Mouse (Mus musculus) midbrain, embryonic 13.5 days (tissue): ENCODE measurements at regions not wholly inside any gene's neighbourhood (a gene's known extent, or its start where the extent isn't known, plus 50 kb on each side); places are given as distances from the start of the nearest gene placed in this dataset.

Source experiments
- ATAC-seq: fragments of 200-750 bp; cut with Nextera tagmentation; 2 replicates; pipeline ENCODE4 v1.8.0; 2017; ENCODE audit warnings: mild to moderate bottlenecking, moderate TSS enrichment, moderate library complexity
- H3K27ac ChIP-seq: fragments of 300-500 bp; sonication (generic); 2 replicates; pipeline ENCODE4 v1.5.1; 2015; ENCODE audit warnings: inconsistent platforms, mild to moderate bottlenecking, moderate library complexity
- H3K27me3 ChIP-seq: fragments of 300-500 bp; sonication (generic); 2 replicates; pipeline ENCODE4 v1.6.1; 2015; ENCODE audit warnings: mild to moderate bottlenecking, inconsistent platforms
- H3K36me3 ChIP-seq: fragments of 300-500 bp; sonication (generic); 2 replicates; pipeline ENCODE4 v1.6.1; 2015; ENCODE audit warnings: mild to moderate bottlenecking, inconsistent platforms
- H3K4me1 ChIP-seq: fragments of 300-500 bp; sonication (generic); replicated peaks from 2 replicates; pipeline ENCODE4 v1.6.1; 2015; ENCODE audit warnings: inconsistent platforms
- H3K4me2 ChIP-seq: fragments of 300-500 bp; sonication (generic); replicated peaks from 2 replicates; pipeline ENCODE4 v1.6.1; 2015; ENCODE audit warnings: moderate library complexity, mild to moderate bottlenecking, inconsistent platforms
- H3K4me3 ChIP-seq: fragments of 300-500 bp; sonication (generic); replicated peaks from 2 replicates; pipeline ENCODE4 v1.5.1; 2015; ENCODE audit warnings: mild to moderate bottlenecking, inconsistent platforms
- H3K9ac ChIP-seq: fragments of 300-500 bp; sonication (generic); replicated peaks from 2 replicates; pipeline ENCODE4 v1.6.1; 2015; ENCODE audit warnings: mild to moderate bottlenecking, inconsistent platforms
- H3K9me3 ChIP-seq: fragments of 300-500 bp; sonication (generic); 2 replicates; pipeline ENCODE4 v1.6.1; 2016; ENCODE audit warnings: mild to moderate bottlenecking, inconsistent platforms
- WGBS: fragments of 180-500 bp; shearing (Covaris S2); methylation state at CpG from one replicate; pipeline ENCODE4 v1.1.7; 2015; 5-methylcytosine and 5-hydroxymethylcytosine counted together

- 45% methylated on average over 2 of the region's 2 CpGs for WGBS
- Histone ChIP-seq H3K36me3 (no peaks in the 10 kb centered on the region), H3K27ac (no peak overlapping the region), H3K4me1 (peaks cover 7% of the 10 kb centered on the region; the same call in 1 of the 2 replicates), H3K4me2 (no peak overlapping the region), H3K27me3 (no peaks in the 10 kb centered on the region), H3K4me3 (no peak overlapping the region), H3K9ac (no peak overlapping the region), H3K9me3 (no peaks in the 10 kb centered on the region)
- no peak for ATAC-seq
These were observed 575.2 kb downstream of the Prkd1 start for GRCm38 (mm10) chr12:50073684-50074083.

DNA sequence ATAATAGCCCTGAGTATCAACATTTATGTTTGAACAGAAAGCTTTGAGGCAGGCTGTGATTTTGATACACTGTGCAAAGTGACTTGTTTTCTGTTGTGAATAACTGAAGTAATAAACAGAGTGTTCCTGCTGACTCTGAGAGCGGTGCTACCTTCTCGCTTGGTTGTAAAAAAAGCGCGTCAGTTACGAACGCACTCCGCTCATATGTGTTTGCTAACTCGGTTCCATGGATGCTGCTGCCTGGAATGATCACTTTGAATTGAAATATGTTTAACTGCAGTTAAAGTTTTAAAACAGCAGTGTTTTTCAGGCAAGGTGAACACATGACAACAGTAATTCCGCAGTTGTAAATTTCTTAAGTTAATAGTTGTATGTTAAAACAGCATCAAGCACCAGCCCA, 567.7 kb downstream of the Prkd1 start:
- H3K9me3 ChIP-seq, result no peaks in the 10 kb centered on the region
- no peaks in the 10 kb centered on the region; the same call in 1 of the 2 replicates for H3K27me3 ChIP-seq
- no peak overlapping the region for H3K4me2 ChIP-seq
- no peak overlapping the region for H3K4me3 ChIP-seq
- no peak overlapping the region for H3K9ac ChIP-seq
- no peaks in the 10 kb centered on the region for H3K4me1 ChIP-seq
- ATAC-seq, result no peak
- H3K27ac ChIP-seq, result no peak overlapping the region
- no peaks in the 10 kb centered on the region for H3K36me3 ChIP-seq
- 76% methylated on average over 9 of the region's 9 CpGs for WGBS

DNA sequence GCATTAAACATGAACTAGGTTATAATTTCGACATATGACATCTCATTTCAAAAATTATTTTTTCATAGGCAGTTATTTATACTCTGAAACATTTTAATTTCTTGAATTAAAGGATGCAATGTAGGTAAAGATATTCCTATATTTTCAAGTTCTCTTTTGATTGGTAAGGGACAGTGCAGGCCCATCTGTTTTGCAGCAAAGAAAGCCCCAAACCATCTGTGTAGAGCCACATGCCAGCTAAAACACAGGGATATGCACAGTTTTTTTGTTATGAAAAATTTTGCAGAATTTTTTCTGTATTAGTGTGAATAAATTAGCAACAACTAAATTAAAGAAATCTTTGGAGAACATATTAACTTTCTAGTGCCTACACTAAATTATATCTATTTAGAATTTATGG, 567.3 kb downstream of the Prkd1 start:
- no peak for ATAC-seq
- Histone ChIP-seq H3K4me1 (no peaks in the 10 kb centered on the region), H3K27ac (no peak overlapping the region), H3K4me2 (no peak overlapping the region), H3K9ac (no peak overlapping the region), H3K27me3 (no peaks in the 10 kb centered on the region; the same call in 1 of the 2 replicates), H3K36me3 (no peaks in the 10 kb centered on the region), H3K9me3 (no peaks in the 10 kb centered on the region), H3K4me3 (no peak overlapping the region)
- WGBS, result 86% methylated on average over 1 of the region's 1 CpGs

DNA sequence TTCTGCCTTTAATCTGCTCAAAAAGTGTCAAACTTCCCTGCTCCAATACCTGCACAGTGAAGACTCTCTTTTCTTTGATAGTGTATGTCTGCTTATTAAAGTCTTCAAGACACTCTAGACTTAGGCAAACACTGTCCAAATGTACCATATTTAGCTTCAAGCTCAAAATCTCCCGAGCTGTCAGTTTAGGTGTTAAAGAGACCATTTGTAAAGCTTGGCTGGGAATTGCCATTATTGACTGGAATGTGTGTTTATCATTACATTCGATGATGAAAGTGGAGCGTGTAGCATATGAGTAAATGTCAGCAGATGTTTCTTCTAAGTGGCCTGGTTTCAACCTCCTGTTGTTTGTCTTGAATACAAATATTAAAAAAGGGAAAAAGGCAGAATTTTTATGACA, 564.4 kb downstream of the Prkd1 start:
- no peak overlapping the region for H3K9ac ChIP-seq
- no peak for ATAC-seq
- H3K4me3 ChIP-seq, result no peak overlapping the region
- 79% methylated on average over 3 of the region's 3 CpGs for WGBS
- no peaks in the 10 kb centered on the region for H3K4me1 ChIP-seq
- H3K9me3 ChIP-seq, result no peaks in the 10 kb centered on the region
- H3K36me3 ChIP-seq, result no peaks in the 10 kb centered on the region
- H3K27ac ChIP-seq, result no peak overlapping the region
- no peaks in the 10 kb centered on the region; the same call in 1 of the 2 replicates for H3K27me3 ChIP-seq
- H3K4me2 ChIP-seq, result no peak overlapping the region

- H3K9ac ChIP-seq, result no peak overlapping the region
- no peak for ATAC-seq
- no peak overlapping the region for H3K4me3 ChIP-seq
- H3K4me2 ChIP-seq, result no peak overlapping the region
- H3K27me3 ChIP-seq, result peaks cover 3% of the 10 kb centered on the region; the same call in 1 of the 2 replicates
- WGBS, result 90% methylated on average over 9 of the region's 9 CpGs
- no peaks in the 10 kb centered on the region for H3K4me1 ChIP-seq
- H3K9me3 ChIP-seq, result no peaks in the 10 kb centered on the region
- H3K27ac ChIP-seq, result no peak overlapping the region
- H3K36me3 ChIP-seq, result no peaks in the 10 kb centered on the region
These were observed 537.5 kb downstream of the Prkd1 start for GRCm38 (mm10) chr12:50111246-50112044.

DNA sequence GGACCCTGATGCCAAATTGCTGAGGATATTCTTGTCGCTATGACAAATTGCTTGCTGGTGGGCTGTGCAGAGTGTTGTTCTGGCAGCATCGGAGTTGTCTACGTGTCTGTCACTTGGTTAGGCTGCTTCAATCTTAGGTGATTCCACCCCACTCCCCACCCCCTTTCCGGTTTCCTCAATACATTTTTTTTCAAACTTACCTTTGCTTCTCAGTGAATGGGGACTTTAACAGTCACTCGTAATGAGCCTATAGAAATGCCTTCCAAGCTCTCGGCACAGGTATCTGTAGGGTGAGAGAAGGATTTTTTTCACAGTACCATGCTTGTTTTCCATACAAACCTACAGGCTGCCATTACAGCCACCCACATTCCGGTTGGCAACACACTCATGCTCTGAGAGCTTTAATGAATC, 536.8 kb downstream of the Prkd1 start:
- WGBS, result 83% methylated on average over 7 of the region's 7 CpGs
- ATAC-seq, result no peak
- no peak overlapping the region for H3K4me3 ChIP-seq
- no peaks in the 10 kb centered on the region for H3K9me3 ChIP-seq
- no peak overlapping the region for H3K27ac ChIP-seq
- no peak overlapping the region for H3K9ac ChIP-seq
- H3K36me3 ChIP-seq, result no peaks in the 10 kb centered on the region
- H3K4me1 ChIP-seq, result no peaks in the 10 kb centered on the region
- H3K4me2 ChIP-seq, result no peak overlapping the region
- H3K27me3 ChIP-seq, result peaks cover 3% of the 10 kb centered on the region; the same call in 1 of the 2 replicates

DNA sequence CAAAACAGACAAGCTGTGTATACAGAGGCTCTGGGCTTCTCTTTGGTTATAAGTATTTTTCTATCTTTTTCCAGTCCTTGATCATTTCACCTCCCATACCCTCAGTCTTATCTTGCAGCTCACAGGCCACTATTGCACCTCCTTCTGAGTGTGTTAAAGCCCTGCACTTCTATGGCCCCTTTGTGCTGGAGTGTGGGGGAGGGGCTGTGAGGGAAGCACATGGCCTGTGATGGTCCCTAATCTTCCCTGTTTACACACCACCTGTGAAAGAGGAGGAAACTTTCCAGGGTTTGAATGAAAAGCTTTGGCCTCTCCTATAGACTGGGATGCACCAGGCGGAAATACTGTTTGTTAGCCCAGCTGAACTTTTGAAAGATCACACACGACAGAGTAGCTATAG, 533.0 kb downstream of the Prkd1 start:
- peaks cover 8% of the 10 kb centered on the region; the same call in 1 of the 2 replicates for H3K27me3 ChIP-seq

GRCm38 (mm10) chr12:50118346-50118745, 530.6 kb downstream of the Prkd1 start:
- no peak overlapping the region for H3K27ac ChIP-seq

More for the DNA sequence above, 533.0 kb downstream of the Prkd1 start:
- no peak overlapping the region for H3K4me3 ChIP-seq
- WGBS, result 35% methylated on average over 2 of the region's 2 CpGs
- H3K27ac ChIP-seq, result no peak overlapping the region
- ATAC-seq, result no peak
- H3K36me3 ChIP-seq, result no peaks in the 10 kb centered on the region
- H3K9me3 ChIP-seq, result no peaks in the 10 kb centered on the region
- H3K4me2 ChIP-seq, result no peak overlapping the region
- H3K9ac ChIP-seq, result no peak overlapping the region
- peaks cover 14% of the 10 kb centered on the region for H3K4me1 ChIP-seq

DNA sequence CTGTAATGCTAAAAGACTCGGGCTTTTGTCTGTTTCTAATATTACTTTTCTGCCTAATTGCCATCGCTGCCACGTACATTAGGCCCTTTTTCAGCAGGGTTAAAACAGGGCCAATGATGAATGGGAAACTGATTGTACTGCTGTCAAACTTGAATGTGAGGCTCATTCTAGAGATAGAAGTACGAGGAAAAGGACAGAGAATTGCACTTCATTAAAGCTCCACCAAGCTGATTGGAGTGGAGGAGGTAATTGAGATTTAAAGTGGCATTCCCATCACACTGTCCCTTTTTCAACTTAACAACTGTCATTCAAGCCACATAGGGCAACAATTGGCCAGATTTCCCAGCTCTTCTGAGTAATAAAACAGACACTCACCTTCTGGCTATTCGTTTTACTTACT, 526.8 kb downstream of the Prkd1 start:
- Histone ChIP-seq H3K4me3 (no peak overlapping the region), H3K27ac (no peak overlapping the region), H3K9ac (no peak overlapping the region), H3K4me2 (no peak overlapping the region), H3K9me3 (no peaks in the 10 kb centered on the region), H3K27me3 (peaks cover 11% of the 10 kb centered on the region; the same call in 1 of the 2 replicates), H3K4me1 (peaks cover 18% of the 10 kb centered on the region), H3K36me3 (no peaks in the 10 kb centered on the region)
- ATAC-seq, result no peak
- 38% methylated on average over 5 of the region's 5 CpGs for WGBS

More at GRCm38 (mm10) chr12:50118346-50118745, 530.6 kb downstream of the Prkd1 start:
- no peaks in the 10 kb centered on the region for H3K36me3 ChIP-seq
- peaks cover 18% of the 10 kb centered on the region for H3K4me1 ChIP-seq
- H3K4me2 ChIP-seq, result no peak overlapping the region
- H3K9ac ChIP-seq, result no peak overlapping the region
- H3K4me3 ChIP-seq, result no peak overlapping the region
- H3K9me3 ChIP-seq, result no peaks in the 10 kb centered on the region
- ATAC-seq, result no peak
- peaks cover 11% of the 10 kb centered on the region; the same call in 1 of the 2 replicates for H3K27me3 ChIP-seq

DNA sequence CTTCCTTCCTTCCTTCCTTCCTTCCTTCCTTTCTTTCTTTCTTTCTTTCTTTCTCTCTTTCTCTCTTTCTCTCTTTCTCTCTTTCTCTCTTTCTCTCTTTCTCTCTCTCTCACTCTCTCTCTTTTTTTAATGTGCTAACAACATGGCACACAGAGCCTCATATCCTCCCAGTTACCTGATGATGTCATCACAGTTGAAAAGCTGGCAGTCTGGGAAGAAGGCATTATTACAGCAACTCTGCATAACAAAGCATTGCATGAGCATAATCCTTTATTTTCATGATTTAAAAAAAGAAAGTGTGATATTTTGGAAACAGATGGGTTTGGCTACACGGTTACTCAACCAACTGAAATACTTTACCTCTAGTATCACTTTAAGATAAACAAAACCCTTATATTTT, 525.9 kb downstream of the Prkd1 start:
- H3K36me3 ChIP-seq, result no peaks in the 10 kb centered on the region
- H3K4me1 ChIP-seq, result peaks cover 18% of the 10 kb centered on the region
- WGBS, result 48% methylated on average over 1 of the region's 1 CpGs
- H3K27ac ChIP-seq, result no peak overlapping the region
- ATAC-seq, result no peak
- H3K4me2 ChIP-seq, result no peak overlapping the region
- no peak overlapping the region for H3K4me3 ChIP-seq
- peaks cover 8% of the 10 kb centered on the region; the same call in 1 of the 2 replicates for H3K27me3 ChIP-seq
- no peaks in the 10 kb centered on the region for H3K9me3 ChIP-seq
- no peak overlapping the region for H3K9ac ChIP-seq

- Histone ChIP-seq H3K36me3 (no peaks in the 10 kb centered on the region), H3K9ac (no peak overlapping the region), H3K27ac (no peak overlapping the region), H3K4me1 (no peaks in the 10 kb centered on the region), H3K9me3 (no peaks in the 10 kb centered on the region), H3K4me3 (no peak overlapping the region), H3K4me2 (no peak overlapping the region), H3K27me3 (no peaks in the 10 kb centered on the region)
- WGBS, result 81% methylated on average over 9 of the region's 9 CpGs
- no peak for ATAC-seq
These were observed 490.8 kb downstream of the Prkd1 start for GRCm38 (mm10) chr12:50158143-50158542.

DNA sequence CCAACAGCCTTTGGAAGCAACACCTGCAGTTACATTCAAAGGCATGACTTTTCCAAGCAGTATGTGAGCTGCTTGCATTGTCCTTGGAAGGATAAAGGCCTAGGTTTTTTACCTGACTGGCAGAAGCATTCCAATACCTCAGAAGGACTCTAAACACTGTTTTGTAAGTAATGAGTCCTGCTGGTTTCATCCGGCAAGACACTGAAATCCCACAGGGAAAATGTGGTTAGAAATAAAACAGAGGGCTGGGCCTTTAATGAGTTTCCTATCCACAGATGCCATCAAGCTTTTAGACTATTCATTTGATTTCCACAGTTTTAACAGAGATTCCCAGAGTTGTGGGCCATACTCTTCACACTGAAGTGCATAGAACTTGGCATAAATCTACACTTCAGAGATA, 461.6 kb downstream of the Prkd1 start:
- H3K4me3 ChIP-seq, result no peak overlapping the region
- no peaks in the 10 kb centered on the region for H3K9me3 ChIP-seq
- no peaks in the 10 kb centered on the region for H3K27me3 ChIP-seq
- no peak overlapping the region for H3K9ac ChIP-seq
- no peak for ATAC-seq
- H3K4me1 ChIP-seq, result no peaks in the 10 kb centered on the region
- H3K27ac ChIP-seq, result no peak overlapping the region
- 9% methylated on average over 1 of the region's 1 CpGs for WGBS
- H3K36me3 ChIP-seq, result no peaks in the 10 kb centered on the region
- H3K4me2 ChIP-seq, result no peak overlapping the region
